Mouse (Mus musculus) adrenal gland, adult (tissue): ENCODE results near the gene Rgs10.

Experiments
- DNase-seq, 2 experiments: peaks; one replicate each; pipeline ENCODE4 v3.0.0; 2022 to 2023; ENCODE audit warnings: low spot score in 1 of 2; ENCODE audit not compliant: inconsistent age in 2 of 2

Rgs10 gene

GRCm38 (mm10) chr7:128417930-128418779, at the start of gene Rgs10:
Gene Rgs10 (minus strand): TSS chr7:128418758.
- DNase-seq, result peak; percentile 65 to 90

- peak; percentile 18 to 54 for DNase-seq
Measured at GRCm38 (mm10) chr7:128462406-128462805, 43.8 kb upstream of the Rgs10 start.

GRCm38 (mm10) chr7:128461285-128462215, 43.0 kb upstream of the Rgs10 start, which contains the start of gene Tial1:
Gene Tial1 (minus strand): TSS chr7:128461717.
- peak; percentile 99 for DNase-seq

GRCm38 (mm10) chr7:128460865-128461228, 42.3 kb upstream of the Rgs10 start:
- no peak for DNase-seq

- peak; percentile 51 to 89 for DNase-seq
Measured at GRCm38 (mm10) chr7:128460131-128460864, 41.7 kb upstream of the Rgs10 start.

GRCm38 (mm10) chr7:128459791-128460130, 41.2 kb upstream of the Rgs10 start:
- DNase-seq, result no peak

GRCm38 (mm10) chr7:128458011-128458410, 39.5 kb upstream of the Rgs10 start:
- peak in 1 of 2 experiments; percentile 60 for DNase-seq

GRCm38 (mm10) chr7:128452731-128453130, 34.2 kb upstream of the Rgs10 start:
- DNase-seq, result no peak

GRCm38 (mm10) chr7:128440584-128440983, 22.0 kb upstream of the Rgs10 start:
- DNase-seq, result no peak

- DNase-seq, result no peak
Measured at GRCm38 (mm10) chr7:128439251-128439650, 20.7 kb upstream of the Rgs10 start.

GRCm38 (mm10) chr7:128438131-128438530, 19.6 kb upstream of the Rgs10 start:
- DNase-seq, result no peak

- no peak for DNase-seq
Measured at GRCm38 (mm10) chr7:128433213-128433612, 14.7 kb upstream of the Rgs10 start.

- DNase-seq, result no peak
Measured at GRCm38 (mm10) chr7:128432574-128432973, 14.0 kb upstream of the Rgs10 start.

GRCm38 (mm10) chr7:128422491-128422890, 3.9 kb upstream of the Rgs10 start:
- DNase-seq, result peak in 1 of 2 experiments; percentile 49

- no peak for DNase-seq
Measured at GRCm38 (mm10) chr7:128421701-128422100, 3.1 kb upstream of the Rgs10 start.

- DNase-seq, result no peak
Measured at GRCm38 (mm10) chr7:128419690-128420089, 1.1 kb upstream of the Rgs10 start.

GRCm38 (mm10) chr7:128417226-128417929, 1.2 kb downstream of the Rgs10 start:
- DNase-seq, result peak in 1 of 2 experiments; percentile 41

- peak in 1 of 2 experiments; percentile 59 for DNase-seq
Measured at GRCm38 (mm10) chr7:128416664-128417063, 1.9 kb downstream of the Rgs10 start.

GRCm38 (mm10) chr7:128414433-128414832, 4.1 kb downstream of the Rgs10 start:
- no peak for DNase-seq

GRCm38 (mm10) chr7:128412071-128412833, 6.3 kb downstream of the Rgs10 start:
- DNase-seq, result no peak
